Mouse (Mus musculus): ENCODE measurements at regions not wholly inside any gene's neighbourhood (a gene's known extent, or its start where the extent isn't known, plus 50 kb on each side); places are given as distances from the start of the nearest gene placed in this dataset.

- TF ChIP-seq EP300 (IDR thresholded peaks at IDR 0.05) (no peak), CTCF (IDR thresholded peaks at IDR 0.05) (no peak)
Observed at GRCm38 (mm10) chr11:43976024-43976423, 75.0 kb upstream of the Adra1b start.

All from lung, postnatal 0 days (tissue).